Mouse (Mus musculus) cerebellum, adult 2 months (tissue): ENCODE measurements around the gene Spaca7.

Source experiments
- CTCF ChIP-seq: fragments of 200-500 bp; IDR thresholded peaks from 2 replicates; pipeline ENCODE4 v1.5.1; 2011; ENCODE audit warnings: low read depth, mild to moderate bottlenecking, control low read depth, low read length, moderate library complexity, borderline replicate concordance; ENCODE audit not compliant: insufficient read depth
- POLR2A ChIP-seq: fragments of 200-500 bp; IDR thresholded peaks from 2 replicates; pipeline ENCODE4 v1.6.1; 2011; ENCODE audit warnings: low read length, control low read depth, borderline replicate concordance; ENCODE audit not compliant: insufficient read depth

- TF ChIP-seq POLR2A (no peak), CTCF (no peak)
These were observed 36.0 kb downstream of the Spaca7 start for GRCm38 (mm10) chr8:12608810-12609209.
